ENCODE assay signal across 10 mouse cellular contexts in the genomic region with DNA sequence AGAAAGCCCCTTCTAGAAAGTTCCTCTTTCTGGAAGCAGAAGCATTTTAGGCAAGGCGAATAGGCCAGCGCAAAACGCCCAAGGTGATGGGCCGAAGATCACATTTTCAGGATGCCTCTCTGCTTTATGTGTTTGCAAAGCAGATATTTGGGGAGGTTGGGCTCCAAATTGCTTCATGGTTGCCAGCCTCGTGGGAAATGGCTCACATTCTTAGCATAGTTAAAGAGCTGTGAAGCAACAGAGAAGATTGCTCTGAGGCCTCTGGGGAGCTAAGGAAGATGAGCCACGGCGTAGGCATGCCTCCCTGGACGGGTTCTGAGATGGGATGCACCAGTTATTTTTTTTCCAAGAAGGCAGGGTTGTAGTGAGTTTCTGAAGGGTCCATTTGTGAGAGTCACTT. TPM values are rescaled to one million over a fixed set of nuclear protein-coding genes. Genes with fewer than 3 reads are reported as not detected.
DNase-seq lines count a peak whose midpoint lies in the region; ATAC-seq and TF ChIP-seq lines count a peak whose summit lies in the region.
"Had no signal": no experiment of that assay in that cellular context is flagged by ENCODE, and none has a peak within 500 bp of the region (broad histone marks: within the 10 kb centered on the region; RNA-seq: fewer than 3 reads in every experiment).

No protein-coding gene starts in this region.

- H3K4me1 ChIP-seq in limb, embryonic 12.5 days (replicated peaks), result peaks cover 21% of the 10 kb centered on the region
- H3K4me1 ChIP-seq in limb, embryonic 10.5 days, result peaks cover 19% of the 10 kb centered on the region
- peaks cover 12% of the 10 kb centered on the region; the same call in 1 of the 2 replicates for H3K4me1 ChIP-seq in embryonic facial prominence, embryonic 14.5 days (ENCODE audit: control insufficient read depth, insufficient read depth, low read length)
- peaks cover 12% of the 10 kb centered on the region for H3K4me1 ChIP-seq in stomach, embryonic 16.5 days (ENCODE audit: control insufficient read depth, insufficient read depth, low read length)
- H3K4me1 ChIP-seq in thymus, adult 2 months (replicated peaks; ENCODE audit: control insufficient read depth, insufficient read depth, low read length), result no peaks in the 10 kb centered on the region

- no peak for TF ChIP-seq CTCF in thymus, adult 2 months (IDR thresholded peaks at IDR 0.05; ENCODE audit: borderline replicate concordance, control insufficient read depth, extremely low read depth, insufficient read depth, low read length, poor library complexity)

- H3K4me2 ChIP-seq in limb, embryonic 12.5 days, result no peak overlapping the region
- no peak overlapping the region for H3K4me2 ChIP-seq in embryonic facial prominence, embryonic 14.5 days (ENCODE audit: low read depth, low read length)
- no peak overlapping the region for H3K4me2 ChIP-seq in stomach, embryonic 16.5 days (ENCODE audit: low read depth, low read length)

- no peak overlapping the region for H3K4me3 ChIP-seq in limb, embryonic 12.5 days (replicated peaks)
- no peak overlapping the region for H3K4me3 ChIP-seq in limb, embryonic 10.5 days
- no peak overlapping the region for H3K4me3 ChIP-seq in embryonic facial prominence, embryonic 14.5 days (ENCODE audit: low read depth, low read length)
- H3K4me3 ChIP-seq in stomach, embryonic 16.5 days (replicated peaks; ENCODE audit: low read length), result no peak overlapping the region
- no peak overlapping the region for H3K4me3 ChIP-seq in thymus, adult 2 months (ENCODE audit: control insufficient read depth, insufficient read depth, low read length)
- H3K4me3 ChIP-seq: midbrain, embryonic 10.5 days had no signal

- peak overlapping the region; percentile 35; the same call in 1 of the 2 replicates for H3K27ac ChIP-seq in limb, embryonic 12.5 days
- no peak overlapping the region for H3K27ac ChIP-seq in limb, embryonic 10.5 days
- H3K27ac ChIP-seq in embryonic facial prominence, embryonic 14.5 days (replicated peaks; ENCODE audit: low read depth, low read length), result no peak overlapping the region
- H3K27ac ChIP-seq in stomach, embryonic 16.5 days (ENCODE audit: low read length), result peak overlapping the region; percentile 64; the same call in 1 of the 2 replicates
- H3K27ac ChIP-seq in thymus, adult 2 months (ENCODE audit: control insufficient read depth, insufficient read depth, low read length), result no peak overlapping the region
- H3K27ac ChIP-seq: midbrain, embryonic 10.5 days had no signal

- DNase-seq in limb, embryonic 10.5 days (ENCODE audit: low spot score), result no peak
- DNase-seq in embryonic facial prominence, embryonic 14.5 days (ENCODE audit: low spot score), result peak; percentile 67
- DNase-seq in kidney, postnatal 10 days, result peak; percentile 39
- DNase-seq in adrenal gland, postnatal 10 days, result no peak
- DNase-seq in cerebellum, adult 9-10 months, result no peak
- no peak for DNase-seq in thymus, adult 2 months

- H3K36me3 ChIP-seq in limb, embryonic 12.5 days, result no peaks in the 10 kb centered on the region
- no peaks in the 10 kb centered on the region for H3K36me3 ChIP-seq in limb, embryonic 10.5 days
- no peaks in the 10 kb centered on the region for H3K36me3 ChIP-seq in embryonic facial prominence, embryonic 14.5 days (ENCODE audit: control insufficient read depth, insufficient read depth, low read length)
- H3K36me3 ChIP-seq in stomach, embryonic 16.5 days (ENCODE audit: control insufficient read depth, insufficient read depth, low read length), result no peaks in the 10 kb centered on the region
- no peaks in the 10 kb centered on the region for H3K36me3 ChIP-seq in thymus, adult 2 months (ENCODE audit: control insufficient read depth, insufficient read depth, low read length)
- H3K36me3 ChIP-seq: G1E; midbrain, embryonic 10.5 days had no signal

- TF ChIP-seq POLR2A in thymus, adult 2 months (IDR thresholded peaks at IDR 0.05; ENCODE audit: control insufficient read depth, extremely low read depth, insufficient read depth, low read length, poor library complexity), result no peak

- no peaks in the 10 kb centered on the region for H3K27me3 ChIP-seq in limb, embryonic 12.5 days
- H3K27me3 ChIP-seq in limb, embryonic 10.5 days (ENCODE audit: low read depth, poor library complexity, severe bottlenecking), result no peaks in the 10 kb centered on the region
- H3K27me3 ChIP-seq in embryonic facial prominence, embryonic 14.5 days (replicated peaks; ENCODE audit: control insufficient read depth, insufficient read depth, low read length), result no peaks in the 10 kb centered on the region
- H3K27me3 ChIP-seq in stomach, embryonic 16.5 days (ENCODE audit: control insufficient read depth, insufficient read depth, low read length), result no peaks in the 10 kb centered on the region
- H3K27me3 ChIP-seq in thymus, adult 2 months (ENCODE audit: control insufficient read depth, insufficient read depth, low read length), result no peaks in the 10 kb centered on the region

- WGBS in limb, embryonic 12.5 days, result 61% methylated on average over 8 of the region's 8 CpGs
- 65% methylated on average over 8 of the region's 8 CpGs for WGBS in limb, embryonic 10.5 days
- 44% methylated on average over 8 of the region's 8 CpGs for WGBS in embryonic facial prominence, embryonic 14.5 days
- WGBS in stomach, embryonic 16.5 days, result 64% methylated on average over 8 of the region's 8 CpGs
- WGBS in thymus, adult 2 months, result 71% methylated on average over 8 of the region's 8 CpGs

- no peak overlapping the region for H3K9ac ChIP-seq in limb, embryonic 12.5 days (replicated peaks)
- H3K9ac ChIP-seq in embryonic facial prominence, embryonic 14.5 days (ENCODE audit: low read depth, low read length), result no peak overlapping the region
- H3K9ac ChIP-seq in stomach, embryonic 16.5 days (ENCODE audit: low read length), result no peak overlapping the region

- H3K9me3 ChIP-seq in limb, embryonic 12.5 days, result no peaks in the 10 kb centered on the region
- no peaks in the 10 kb centered on the region for H3K9me3 ChIP-seq in limb, embryonic 10.5 days (replicated peaks)
- H3K9me3 ChIP-seq in embryonic facial prominence, embryonic 14.5 days (ENCODE audit: control insufficient read depth, low read length), result no peaks in the 10 kb centered on the region
- no peaks in the 10 kb centered on the region for H3K9me3 ChIP-seq in stomach, embryonic 16.5 days (replicated peaks; ENCODE audit: control insufficient read depth, low read length)
- H3K9me3 ChIP-seq: G1E; midbrain, embryonic 10.5 days had no signal

- ATAC-seq in limb, embryonic 12.5 days (ENCODE audit: insufficient number of reproducible peaks, insufficient read depth, low FRiP score, low TSS enrichment, low read depth), result no peak
- no peak for ATAC-seq in embryonic facial prominence, embryonic 14.5 days (ENCODE audit: low read depth)
- no peak for ATAC-seq in stomach, embryonic 16.5 days (ENCODE audit: insufficient read depth, low FRiP score)

RNA-seq across cellular contexts. Expression of gene Amotl2, which starts 47.0 kb away (rescaled TPM):
- 73.1 and 73.9 TPM in 2 replicates for polyA plus RNA-seq in limb, embryonic 12.5 days (2016; fragmentation: Nextera tagmentation; extraction: Ambion mirVana)
- polyA plus RNA-seq in limb, embryonic 10.5 days (2016; fragmentation: Nextera tagmentation; extraction: Ambion mirVana), result 41.6 and 49.1 TPM in 2 replicates
- 44.5 and 48.1 TPM in 2 replicates for polyA plus RNA-seq in embryonic facial prominence, embryonic 14.5 days (2014; fragmentation: Nextera tagmentation; extraction: Ambion mirVana)
- polyA plus RNA-seq in stomach, embryonic 16.5 days (2015; fragmentation: Nextera tagmentation; extraction: Ambion mirVana), result 21.1 and 26.3 TPM in 2 replicates
- total RNA-seq in adrenal gland, postnatal 10 days (2021), result 100 to 1,000 TPM; 101 to 154 TPM
- polyA plus RNA-seq in thymus, adult 2 months (2012; rRNA removed), result 6.7 and 7.2 TPM in 2 replicates
- polyA plus RNA-seq: G1E had no signal

Comparison
In these comparisons a context has a peak if more than half of its experiments do, and no peak if none do; other contexts are left out.
1. H3K27ac ChIP-seq: peak in limb, embryonic 12.5 days (single experiment) and stomach, embryonic 16.5 days (single experiment); none in limb, embryonic 10.5 days (single experiment), embryonic facial prominence, embryonic 14.5 days (single experiment) and thymus, adult 2 months (single experiment).
2. DNase-seq: peak in embryonic facial prominence, embryonic 14.5 days (single experiment) and kidney, postnatal 10 days (single experiment); none in limb, embryonic 10.5 days (single experiment), adrenal gland, postnatal 10 days (single experiment), cerebellum, adult 9-10 months (single experiment) and thymus, adult 2 months (single experiment).